Mouse (Mus musculus): ENCODE measurements at regions not wholly inside any gene's neighbourhood (a gene's known extent, or its start where the extent isn't known, plus 50 kb on each side); places are given as distances from the start of the nearest gene placed in this dataset.

DNA sequence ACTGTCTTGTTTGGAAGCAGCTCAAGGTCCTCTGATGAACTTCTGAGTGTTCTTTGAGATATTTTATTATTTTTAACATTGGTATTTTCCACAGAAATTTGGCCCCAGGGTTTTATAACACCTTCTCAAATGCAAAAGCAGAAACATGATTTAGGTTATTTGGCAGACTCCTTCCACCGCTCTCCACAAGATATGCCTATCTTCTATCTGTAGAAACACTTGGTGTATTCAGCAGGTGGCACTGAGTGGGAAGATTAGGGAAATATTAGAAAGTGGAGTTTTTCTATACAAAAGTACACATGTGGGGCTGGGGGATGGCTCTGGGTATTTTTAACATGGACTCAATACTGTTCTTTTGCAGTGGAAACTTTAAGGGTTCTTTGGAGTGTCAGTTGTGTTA is 475.3 kb downstream of the Dach1 start:
- no peak for DNase-seq (ENCODE audit: low spot score in 2 of 2)

DNA sequence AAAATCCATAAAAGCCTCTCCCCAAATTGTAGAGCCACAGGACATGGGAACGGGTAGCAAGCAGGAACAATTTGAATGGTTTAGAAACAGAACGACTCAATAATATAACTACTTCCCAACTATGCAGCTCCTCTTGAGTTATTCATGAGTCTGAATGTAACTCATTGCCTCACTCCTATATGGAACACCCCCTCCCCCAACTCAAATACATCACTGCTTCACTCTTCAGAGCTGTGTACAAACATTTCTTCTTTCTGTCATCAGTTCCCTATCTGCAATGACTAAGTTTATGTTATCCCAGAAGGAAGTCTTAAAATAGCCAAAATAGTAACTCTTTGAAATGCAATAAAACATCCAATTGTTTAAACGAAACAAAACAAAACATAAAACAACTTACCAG is 484.9 kb downstream of the Dach1 start:
- DNase-seq (ENCODE audit: low spot score in 2 of 2) = no peak

DNA sequence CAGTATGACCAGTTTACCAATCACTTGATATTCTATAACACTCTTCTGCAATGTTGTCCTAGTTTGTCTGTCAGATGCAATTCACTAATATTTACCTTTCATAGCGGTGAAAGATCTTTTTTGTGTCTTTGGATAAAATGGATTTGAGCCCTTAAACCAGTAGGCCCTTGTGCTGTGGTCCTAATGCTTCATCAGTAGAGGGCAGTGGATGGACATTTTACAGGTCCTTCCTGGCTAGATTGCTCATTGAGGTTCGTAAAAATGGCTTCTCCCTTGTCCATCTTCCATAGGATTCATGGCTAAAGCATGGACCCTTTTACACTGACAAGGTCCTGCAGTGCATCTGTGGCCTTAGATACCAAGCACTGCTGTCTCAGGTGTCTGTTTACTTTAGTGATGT is 501.8 kb downstream of the Dach1 start:
- DNase-seq (ENCODE audit: low spot score in 2 of 2) = no peak

DNA sequence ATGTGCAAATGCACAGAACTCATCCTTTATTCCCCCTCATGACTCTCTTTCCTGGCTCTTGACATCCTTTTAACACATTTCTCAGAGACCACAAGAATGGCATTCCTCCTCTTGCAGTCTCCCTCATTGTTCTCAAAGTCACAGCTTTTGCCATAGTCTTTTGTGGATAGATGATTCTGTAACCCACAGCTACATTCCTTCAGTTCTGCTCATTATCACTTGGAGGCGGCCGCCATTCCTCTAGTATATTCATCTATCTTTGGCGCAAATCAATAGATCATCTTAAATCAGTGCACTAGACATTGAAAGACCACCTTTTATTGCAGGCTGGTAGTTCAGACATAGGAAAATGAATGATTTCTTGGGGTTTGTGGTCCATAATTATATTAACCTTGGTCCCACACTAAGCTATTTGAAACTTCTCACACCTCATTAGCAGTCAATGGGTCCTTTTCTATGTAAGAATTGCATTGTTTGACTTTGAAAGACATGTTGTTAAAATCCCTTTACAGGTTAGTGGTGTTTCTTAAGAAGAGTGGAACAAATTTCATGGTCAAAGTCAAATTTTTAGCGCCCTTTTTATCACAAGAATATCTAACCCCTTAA is 531.3 kb downstream of the Dach1 start:
- no peak for DNase-seq (ENCODE audit: low spot score in 2 of 2)

DNA sequence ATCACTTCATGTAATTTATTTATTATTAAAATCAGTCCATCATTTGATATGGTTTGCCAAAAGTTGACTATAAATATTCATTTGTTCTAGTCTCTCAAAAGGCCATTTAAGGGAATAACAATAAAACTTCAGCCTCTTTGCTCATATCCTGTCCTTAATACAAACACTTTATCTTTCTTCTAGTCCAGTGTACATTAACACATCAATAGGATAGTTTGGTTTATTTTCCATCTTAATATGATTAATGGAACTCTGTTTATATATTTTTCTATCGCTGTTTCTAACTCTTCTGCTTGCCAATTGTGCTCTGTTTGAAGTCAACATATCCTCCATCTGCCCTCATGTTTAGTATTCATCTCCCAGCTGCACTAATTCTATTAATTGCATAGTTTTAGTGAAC is 558.1 kb downstream of the Dach1 start:
- DNase-seq (ENCODE audit: low spot score in 2 of 2) = no peak

DNA sequence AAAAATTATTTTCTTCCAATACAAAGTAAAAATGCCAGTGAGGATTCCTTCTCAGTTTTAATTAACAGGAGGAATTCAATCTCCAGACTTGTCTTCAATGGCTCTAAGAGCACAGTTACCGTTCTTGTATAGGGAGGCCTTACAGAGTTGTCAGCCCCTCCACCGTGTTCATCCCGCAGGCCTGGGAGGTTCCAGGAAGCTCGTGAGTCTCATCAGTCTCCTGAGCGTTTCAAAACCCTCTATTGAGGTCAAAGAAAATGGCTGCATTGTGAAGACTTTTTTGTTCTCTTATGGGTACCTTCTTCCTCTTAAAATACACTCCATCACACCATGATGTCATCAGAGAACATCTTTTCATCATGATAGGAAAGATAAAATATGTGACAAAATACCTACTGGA is 572.9 kb downstream of the Dach1 start:
- DNase-seq (ENCODE audit: low spot score in 2 of 2) = no peak

DNA sequence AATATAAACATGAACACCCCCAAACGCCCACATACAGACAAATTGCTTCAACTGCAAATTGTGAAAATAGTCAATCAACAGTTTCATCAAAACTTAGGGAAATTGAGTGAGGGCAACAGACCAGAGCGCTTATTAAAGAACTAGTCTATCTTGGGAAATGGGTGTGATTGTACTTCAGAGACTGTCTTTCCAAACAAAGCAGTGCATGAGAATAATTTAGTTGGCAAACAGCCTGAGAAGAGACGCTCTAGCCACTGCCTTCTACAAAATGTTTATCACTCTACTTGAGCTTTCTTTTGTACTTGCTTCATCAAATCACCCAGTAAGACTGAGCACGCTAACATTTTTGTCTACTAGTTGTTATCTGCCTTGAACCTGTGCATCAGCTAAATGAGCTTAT is 581.0 kb downstream of the Dach1 start:
- DNase-seq (ENCODE audit: low spot score in 2 of 2) = no peak

DNA sequence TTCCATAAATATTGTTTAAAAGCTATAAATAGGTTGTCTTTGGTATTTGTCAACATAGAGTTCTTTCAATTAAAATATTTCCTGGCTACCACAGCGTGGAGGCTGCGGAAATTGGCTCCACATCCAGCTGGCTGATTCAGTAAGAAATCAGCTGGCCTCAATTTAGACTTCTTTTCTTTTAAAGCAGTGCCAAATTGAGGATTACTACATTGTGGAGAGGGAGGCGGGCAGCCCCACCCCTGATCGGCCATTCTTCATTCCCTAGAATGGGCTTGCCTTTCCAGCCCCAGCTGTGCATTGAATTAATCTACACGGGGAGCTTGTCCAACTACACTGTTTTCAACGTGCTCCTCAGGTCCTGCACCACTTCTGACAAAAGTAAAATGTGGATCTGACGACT is 581.4 kb downstream of the Dach1 start:
- DNase-seq (ENCODE audit: low spot score in 2 of 2) = peak; percentile 3 to 46

DNA sequence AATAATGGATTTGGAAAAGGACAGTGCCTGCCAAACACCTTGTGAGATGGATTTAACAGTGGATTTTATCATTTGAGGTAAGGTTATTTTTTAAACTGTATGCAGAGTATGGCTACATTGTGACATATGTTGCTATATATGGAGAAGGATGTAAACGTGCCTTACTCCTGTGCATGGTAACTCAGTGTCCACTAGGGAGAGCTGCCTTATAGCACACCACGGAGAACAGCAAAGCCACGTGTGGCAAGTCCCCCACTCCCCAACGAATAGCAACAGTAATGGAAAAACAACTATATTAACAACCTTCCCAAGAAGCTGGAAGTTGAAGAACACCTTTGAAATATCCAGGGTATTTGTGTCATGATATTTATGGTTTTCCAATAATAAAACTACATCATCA is 582.6 kb downstream of the Dach1 start:
- no peak for DNase-seq (ENCODE audit: low spot score in 2 of 2)

DNA sequence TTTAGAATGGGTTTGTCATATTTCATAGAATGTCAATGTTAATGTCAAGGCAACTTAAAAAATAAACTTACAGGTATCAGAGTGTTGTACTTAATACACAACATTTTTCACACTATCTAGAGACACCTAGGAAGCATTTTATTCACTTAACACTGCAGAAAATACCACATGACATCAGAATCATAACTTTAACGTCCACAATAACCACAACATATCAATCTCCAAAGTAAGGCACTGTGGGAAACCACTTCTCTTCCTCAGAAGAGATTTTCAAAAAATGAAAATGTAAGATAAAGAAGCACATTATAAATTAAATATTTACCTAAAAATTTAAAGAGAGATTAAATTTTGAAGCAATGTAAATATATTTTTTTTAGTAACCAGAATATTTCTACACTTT is 599.3 kb downstream of the Dach1 start:
- no peak for DNase-seq (ENCODE audit: low spot score in 2 of 2)

DNA sequence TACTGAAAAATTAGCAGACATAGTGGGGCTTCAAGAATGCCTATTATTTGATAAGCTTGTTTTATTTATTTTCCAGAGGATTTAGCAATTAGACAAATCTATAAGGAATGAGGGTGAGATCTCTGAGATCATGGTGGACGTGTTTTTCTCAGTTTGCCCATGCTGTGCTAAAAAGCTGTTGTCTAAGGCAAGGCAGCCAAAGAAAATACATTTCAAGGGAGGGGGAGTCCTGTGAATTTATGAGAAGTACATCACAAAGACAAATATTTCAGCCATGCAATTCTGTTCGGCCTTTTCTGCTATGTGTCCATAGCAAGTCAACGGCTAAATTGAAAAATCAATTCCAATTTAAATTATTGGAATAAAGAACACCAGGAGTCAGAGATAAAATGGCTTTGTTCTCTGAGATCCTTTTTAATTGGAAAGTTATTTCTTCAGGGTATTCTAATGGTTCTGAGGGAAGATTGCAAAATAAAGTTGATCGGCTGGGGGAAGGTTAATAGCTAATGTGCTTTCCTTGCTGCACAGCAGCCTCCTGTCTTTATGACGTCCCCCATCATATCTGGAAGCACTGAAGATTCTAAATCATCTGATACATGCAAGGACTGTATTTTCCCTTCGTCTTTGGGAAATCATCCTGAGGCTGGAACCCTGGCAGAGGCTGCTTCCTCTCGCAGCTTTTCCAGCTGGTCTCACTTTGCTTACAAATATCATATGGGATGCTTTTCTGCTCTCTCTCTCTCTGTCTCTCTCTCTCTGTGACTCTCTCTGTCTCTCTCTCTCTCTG is 609.3 kb downstream of the Dach1 start:
- no peak for DNase-seq (ENCODE audit: low spot score in 2 of 2)

DNA sequence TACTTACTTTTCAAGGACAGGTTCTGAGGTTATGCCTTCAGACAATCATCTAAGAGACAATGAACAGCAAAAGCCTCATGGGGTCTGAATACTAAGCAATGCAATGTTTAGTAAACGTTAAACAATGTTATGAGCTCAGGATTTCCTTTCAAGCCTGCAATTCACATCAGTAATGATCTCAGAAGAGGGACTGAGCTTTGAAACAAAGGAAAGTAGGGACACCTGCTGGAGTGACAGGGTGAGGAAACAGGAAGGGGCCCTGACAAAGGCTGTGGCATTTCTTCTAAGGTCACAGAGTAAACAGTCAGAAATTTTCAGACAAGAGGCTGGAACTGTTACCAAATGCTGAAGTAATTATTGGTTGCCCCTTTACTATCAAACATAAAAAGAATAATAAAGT is 610.0 kb downstream of the Dach1 start:
- no peak for DNase-seq (ENCODE audit: low spot score in 2 of 2)

DNA sequence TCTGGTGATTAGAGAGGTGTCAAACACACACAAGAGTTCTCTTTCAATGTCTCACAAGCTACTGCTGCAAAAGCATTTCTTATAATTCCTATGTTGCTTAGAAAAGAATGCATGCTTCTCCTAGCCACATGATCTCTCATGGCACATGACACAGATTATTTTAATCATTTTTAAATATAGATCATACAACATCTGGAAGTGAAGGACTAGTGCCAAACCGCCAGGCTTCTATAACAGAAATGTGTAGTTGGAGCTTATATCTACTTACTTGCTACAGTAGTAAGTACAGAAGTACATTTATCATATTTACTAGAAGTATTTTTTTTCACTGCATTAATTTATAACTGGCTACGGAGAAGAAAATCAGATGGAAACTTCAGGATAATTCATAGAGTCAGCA is 611.3 kb downstream of the Dach1 start:
- no peak for DNase-seq (ENCODE audit: low spot score in 2 of 2)

DNA sequence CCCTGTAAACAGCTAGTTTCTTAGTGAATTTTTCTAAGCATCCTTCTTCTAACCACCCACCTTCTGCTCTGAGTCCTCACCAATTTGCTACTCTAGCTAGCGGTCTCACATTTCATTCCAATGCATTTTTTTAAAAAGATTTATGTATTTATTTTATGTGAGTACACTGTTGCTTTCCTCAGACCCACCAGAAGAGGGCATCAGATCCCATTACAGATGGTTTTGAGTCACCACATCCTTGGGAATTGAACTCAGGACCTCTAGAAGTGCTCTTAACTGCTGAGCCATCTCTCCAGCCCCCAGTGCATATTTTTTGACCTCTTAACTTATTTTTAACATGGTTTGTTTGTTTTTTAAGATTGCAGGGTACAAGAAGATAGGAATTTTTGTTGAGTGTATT is 611.7 kb downstream of the Dach1 start:
- peak in 1 of 2 experiments; percentile 12 for DNase-seq (ENCODE audit: low spot score in 2 of 2)

DNA sequence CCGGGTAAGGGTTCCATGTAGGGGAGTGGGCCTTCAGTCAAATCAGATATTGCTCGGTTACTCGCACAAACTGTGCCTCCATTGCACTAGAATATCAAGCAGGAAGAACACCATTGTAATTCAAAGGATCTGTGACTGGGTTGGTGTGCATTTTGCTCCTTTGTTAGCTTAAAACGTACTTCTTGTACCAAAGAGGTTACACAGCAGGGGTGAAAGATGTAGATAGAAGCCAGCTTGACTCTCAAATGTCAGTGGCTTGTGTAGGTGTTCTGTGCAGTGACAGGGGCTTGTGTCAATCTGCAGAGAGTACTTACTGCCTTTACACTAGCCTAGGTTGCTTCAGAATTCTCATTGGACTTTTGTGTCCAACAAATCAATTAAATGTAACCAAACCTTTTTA is 623.3 kb downstream of the Dach1 start:
- DNase-seq (ENCODE audit: low spot score in 2 of 2) = no peak

DNA sequence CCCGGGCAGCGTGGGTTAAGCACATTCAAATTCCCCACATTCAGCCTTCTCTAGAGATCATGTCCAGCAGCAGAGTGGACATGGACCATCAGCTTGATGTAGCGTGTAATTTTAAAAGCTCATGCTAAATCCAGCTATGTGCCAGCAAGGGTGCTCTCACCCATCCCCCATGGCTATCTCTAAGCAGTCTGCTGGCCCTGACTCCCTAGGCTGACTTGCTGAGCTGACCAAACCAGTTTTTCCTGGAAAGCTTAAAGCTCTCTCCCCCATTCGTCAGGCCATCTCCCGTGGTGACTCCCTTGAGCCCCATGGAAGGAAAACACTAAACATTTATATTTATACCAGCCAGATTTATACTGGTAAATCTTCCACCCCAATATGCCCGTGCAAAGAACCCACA is 625.3 kb downstream of the Dach1 start:
- DNase-seq (ENCODE audit: low spot score in 2 of 2) = no peak

DNA sequence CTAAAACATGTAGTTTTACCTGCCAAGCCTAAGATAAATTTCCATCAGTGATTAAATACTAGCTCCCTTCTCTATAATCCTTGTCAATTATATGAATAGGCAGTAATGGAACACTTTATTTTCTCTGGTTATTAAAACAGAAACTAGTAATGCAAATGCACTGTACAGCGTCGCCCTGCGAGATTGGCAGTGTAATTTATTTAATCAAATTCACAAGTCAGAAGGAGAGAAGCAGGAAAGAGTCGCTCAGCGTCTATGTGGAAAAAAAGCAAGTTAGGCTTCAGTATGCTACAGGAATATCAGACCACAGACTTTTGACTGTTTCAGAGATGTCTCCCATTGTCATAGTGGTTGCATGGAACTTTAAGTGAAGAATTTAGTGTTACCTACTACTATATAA is 632.6 kb downstream of the Dach1 start:
- no peak for DNase-seq (ENCODE audit: low spot score in 2 of 2)

DNA sequence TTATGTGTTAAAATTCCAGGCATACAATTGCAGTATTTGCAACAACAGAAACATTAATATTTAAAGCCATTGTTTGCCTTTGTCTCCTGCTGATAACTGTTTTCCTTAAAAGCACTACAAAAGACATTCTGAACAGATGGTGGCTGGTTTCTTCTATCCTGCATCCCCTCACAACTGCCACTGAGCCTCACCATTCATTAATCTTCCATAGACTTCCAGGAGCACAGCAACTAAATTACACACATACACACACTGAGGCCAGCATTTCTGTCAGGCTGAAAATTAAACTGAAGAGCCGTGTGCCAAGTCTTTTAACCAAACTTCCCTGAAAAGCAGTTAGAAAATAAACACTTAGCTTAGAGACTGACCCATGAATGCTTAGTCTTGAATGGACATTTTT is 658.2 kb downstream of the Dach1 start:
- no peak for DNase-seq (ENCODE audit: low spot score in 2 of 2)

DNA sequence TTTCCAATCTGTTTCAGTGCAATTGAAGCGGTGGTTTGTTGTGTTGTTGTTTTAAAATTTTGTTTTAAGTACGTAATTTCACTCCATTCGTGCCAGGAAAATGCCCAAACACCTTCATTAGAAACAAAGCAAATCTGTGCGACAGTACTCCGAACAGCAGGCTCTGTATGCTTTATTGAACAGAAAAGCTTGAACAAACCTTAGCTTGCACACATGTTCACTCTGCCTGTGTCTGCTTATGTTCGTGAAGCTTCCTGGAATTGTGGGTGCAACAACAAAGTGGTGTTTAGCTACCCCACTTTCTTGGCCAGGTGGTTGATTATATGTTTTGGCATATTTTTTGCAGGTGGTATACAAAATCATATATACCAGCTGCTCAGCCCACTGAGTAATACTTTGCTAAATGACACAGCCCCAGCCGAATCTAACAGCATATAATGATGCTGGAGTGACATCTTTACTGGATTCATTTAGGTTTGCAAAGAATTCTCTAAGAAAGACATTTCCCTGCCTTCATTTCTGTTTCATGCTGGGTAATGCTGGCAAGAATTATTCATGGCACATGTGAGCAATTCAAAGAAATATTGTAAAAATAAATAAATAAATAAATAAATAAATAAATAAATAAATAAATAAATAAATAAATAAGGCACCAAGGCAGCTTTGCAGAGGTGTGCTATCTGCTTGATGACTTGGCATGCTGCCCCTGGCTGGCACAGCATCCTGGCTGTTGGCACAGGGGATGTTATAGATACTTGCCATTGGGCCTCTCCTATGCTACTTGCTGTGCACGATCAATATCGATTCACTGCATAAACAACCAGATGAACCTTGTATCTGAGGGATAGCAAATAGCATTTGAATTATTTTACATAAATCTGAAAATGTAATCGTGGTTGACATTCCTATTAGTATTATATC is 679.9 kb downstream of the Dach1 start:
- DNase-seq (ENCODE audit: low spot score in 2 of 2) = no peak

DNA sequence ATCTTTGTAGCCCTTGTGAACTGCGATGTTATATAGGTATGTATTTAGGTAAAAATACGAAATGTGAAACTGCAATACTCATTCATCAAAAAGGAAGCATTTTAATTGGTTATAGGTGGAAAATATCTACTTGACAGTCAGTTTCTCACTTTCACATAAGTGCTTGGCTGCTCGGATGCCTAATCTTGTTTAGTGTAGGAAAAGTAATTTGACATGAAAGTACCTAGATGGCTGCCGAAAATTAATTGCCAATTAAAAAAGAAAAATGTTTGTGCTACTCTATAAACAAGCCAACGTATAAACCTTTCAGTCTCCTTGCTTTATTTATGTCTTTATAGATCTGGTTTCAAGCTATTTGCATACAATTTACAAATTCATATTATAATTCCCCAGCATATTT is 691.3 kb downstream of the Dach1 start:
- DNase-seq (ENCODE audit: low spot score in 2 of 2) = no peak

DNA sequence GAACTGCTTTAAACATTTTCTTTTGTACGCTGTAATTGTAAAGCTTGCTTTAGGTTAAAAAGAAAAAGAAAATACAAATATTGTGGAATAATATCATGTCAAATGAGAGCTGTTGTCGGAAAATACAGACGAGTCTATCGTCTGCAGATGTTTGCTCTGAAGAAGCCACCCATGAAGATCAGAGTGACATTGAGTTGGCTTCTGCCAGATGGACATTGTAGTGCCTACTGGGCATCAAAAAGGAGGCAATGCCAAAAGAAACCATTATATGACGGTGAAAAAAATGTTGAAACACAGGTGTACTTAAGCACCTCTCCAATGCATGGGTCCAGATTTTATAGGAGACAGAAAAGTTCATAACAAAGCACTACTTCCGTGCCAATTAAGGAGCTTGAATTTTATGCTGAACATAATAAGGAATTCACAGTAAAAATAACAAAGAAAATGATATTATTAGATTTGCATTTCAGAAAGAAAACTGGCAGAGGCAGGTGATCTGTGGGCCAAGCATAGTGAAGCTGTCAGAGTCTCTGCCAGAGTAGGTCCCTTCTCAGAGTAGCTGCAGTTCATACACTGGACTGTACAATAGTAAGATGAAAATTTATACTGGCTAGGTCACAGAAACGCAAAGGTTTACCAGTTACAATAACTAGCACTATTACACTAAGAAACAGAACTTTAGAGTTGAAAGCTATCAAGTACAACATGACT is 718.9 kb downstream of the Dach1 start:
- DNase-seq (ENCODE audit: low spot score in 2 of 2) = no peak

DNA sequence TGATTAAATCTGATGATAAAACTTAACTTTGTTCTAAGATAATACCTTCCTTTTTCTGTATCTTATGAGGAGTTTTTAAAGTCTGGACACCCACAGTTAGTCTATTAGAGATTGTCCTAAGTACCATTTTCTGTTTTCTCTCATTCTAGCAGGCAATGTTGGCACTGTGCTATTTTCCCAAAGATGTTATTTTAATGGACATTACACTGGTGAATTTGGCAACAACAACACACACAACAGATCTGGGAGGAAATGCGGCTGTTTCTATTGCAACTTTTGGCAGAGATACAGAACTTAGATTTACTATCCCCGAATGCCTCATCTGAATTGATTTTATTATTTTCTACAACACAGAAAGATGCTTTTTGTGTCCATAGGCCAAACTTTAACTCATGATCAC is 720.9 kb downstream of the Dach1 start:
- no peak for DNase-seq (ENCODE audit: low spot score in 2 of 2)
